Mouse (Mus musculus) CH12.LX (cell line): ENCODE measurements around the gene Gna15. TPM values are rescaled to one million over a fixed set of nuclear protein-coding genes. Genes with fewer than 3 reads are reported as not detected.
A peak's percentile ranks its signal among the peaks of the same experiment; 100 is the strongest.

Experiments
- DNase-seq: peaks from one replicate; pipeline ENCODE4 v3.0.0-alpha.2; 2013; ENCODE audit errors: extremely low read depth
- H3K27ac ChIP-seq: 2 replicates; pipeline ENCODE4 v1.5.1; 2012; ENCODE audit warnings: low read depth, mild to moderate bottlenecking, control low read depth, moderate library complexity; ENCODE audit not compliant: insufficient read depth
- H3K27me3 ChIP-seq: replicated peaks from 2 replicates; pipeline ENCODE3; 2012; ENCODE audit warnings: inconsistent platforms
- H3K36me3 ChIP-seq, 2 experiments: replicated peaks in 1 of 2; 2 replicates each; pipeline versions ENCODE3 to v1.6.1; 2012; ENCODE audit warnings: inconsistent platforms in 1 of 2, low read length in 1 of 2, mild to moderate bottlenecking in 1 of 2, mixed read lengths in 1 of 2, moderate library complexity in 1 of 2; ENCODE audit not compliant: control insufficient read depth in 1 of 2, insufficient read depth in 1 of 2
- H3K4me1 ChIP-seq, 2 experiments: 2 replicates each; pipeline ENCODE4 v1.6.1; 2012; ENCODE audit warnings: inconsistent platforms in 1 of 2, moderate library complexity in 1 of 2; ENCODE audit not compliant: insufficient read depth in 2 of 2, control insufficient read depth in 1 of 2
- H3K4me2 ChIP-seq: 2 replicates; pipeline ENCODE4 v1.6.1; 2012; ENCODE audit warnings: low read depth, mild to moderate bottlenecking, control low read depth; ENCODE audit not compliant: poor library complexity, insufficient read depth, severe bottlenecking
- H3K4me3 ChIP-seq, 3 experiments: fragments of 150-350 bp in 1 of 3; sonication (generic) in 1 of 3; replicated peaks in 1 of 3; 2 replicates each; pipeline versions ENCODE3 to v1.5.1; 2011 to 2012; ENCODE audit warnings: low read depth in 2 of 3, low read length in 2 of 3, mild to moderate bottlenecking in 2 of 3, moderate library complexity in 2 of 3, control low read depth in 1 of 3, improper control_type of control experiment in 1 of 3, inconsistent platforms in 1 of 3, mixed read lengths in 1 of 3; ENCODE audit not compliant: poor library complexity in 1 of 3
- H3K79me2 ChIP-seq: replicated peaks from 2 replicates; pipeline ENCODE4 v1.6.1; 2012; ENCODE audit warnings: mild to moderate bottlenecking, moderate library complexity; ENCODE audit not compliant: control insufficient read depth, poor library complexity, insufficient read depth, severe bottlenecking; ENCODE audit errors: extremely low read depth
- H3K9ac ChIP-seq: 2 replicates; pipeline ENCODE4 v1.6.1; 2012; ENCODE audit warnings: low read depth, mild to moderate bottlenecking, control low read depth, moderate library complexity; ENCODE audit not compliant: insufficient read depth
- H3K9me3 ChIP-seq: replicated peaks from 2 replicates; pipeline ENCODE3; 2012; ENCODE audit warnings: low read length, inconsistent platforms, mixed read lengths
- BHLHE40 ChIP-seq: IDR thresholded peaks from 2 replicates; pipeline ENCODE4 v1.6.1; 2011; ENCODE audit warnings: mild to moderate bottlenecking, low read depth, low read length, improper control_type of control experiment
- CHD1 ChIP-seq: IDR thresholded peaks from 2 replicates; pipeline ENCODE4 v1.6.1; 2012; ENCODE audit warnings: low read depth, low read length, improper control_type of control experiment, inconsistent platforms
- CHD2 ChIP-seq: IDR thresholded peaks from 2 replicates; pipeline ENCODE4 v1.6.1; 2011; ENCODE audit warnings: low read length, improper control_type of control experiment
- E2F4 ChIP-seq: IDR thresholded peaks from 2 replicates; pipeline ENCODE4 v1.6.1; 2011; ENCODE audit warnings: low read depth, low read length, improper control_type of control experiment; ENCODE audit not compliant: insufficient replicate concordance
- EP300 ChIP-seq: IDR thresholded peaks from 2 replicates; pipeline ENCODE4 v1.6.1; 2011; ENCODE audit warnings: low read length, improper control_type of control experiment
- ETS1 ChIP-seq: conservative IDR thresholded peaks from 2 replicates; pipeline ENCODE4 v1.6.1; 2012; ENCODE audit warnings: low read depth, mild to moderate bottlenecking, inconsistent platforms, low read length, improper control_type of control experiment, moderate library complexity
- GABPA ChIP-seq: IDR thresholded peaks from 2 replicates; pipeline ENCODE4 v1.6.1; 2012; ENCODE audit warnings: low read depth, low read length, improper control_type of control experiment, inconsistent platforms; ENCODE audit not compliant: insufficient replicate concordance
- HCFC1 ChIP-seq: IDR thresholded peaks from 2 replicates; pipeline ENCODE4 v1.6.1; 2012; ENCODE audit warnings: low read depth, mild to moderate bottlenecking, inconsistent platforms, low read length, improper control_type of control experiment
- IRF4 ChIP-seq: IDR thresholded peaks from 2 replicates; pipeline ENCODE4 v1.6.1; 2014; ENCODE audit warnings: low read depth, mild to moderate bottlenecking, inconsistent platforms, low read length, improper control_type of control experiment
- JUN ChIP-seq: IDR thresholded peaks from 2 replicates; pipeline ENCODE4 v1.6.1; 2011; ENCODE audit warnings: low read depth, mild to moderate bottlenecking, low read length, improper control_type of control experiment, moderate library complexity; ENCODE audit not compliant: insufficient read depth
- MAFK ChIP-seq: IDR thresholded peaks from 2 replicates; pipeline ENCODE4 v1.6.1; 2011; ENCODE audit warnings: low read length, improper control_type of control experiment; ENCODE audit not compliant: insufficient replicate concordance
- MAX ChIP-seq: IDR thresholded peaks from 2 replicates; pipeline ENCODE4 v1.6.1; 2011; ENCODE audit warnings: low read length, improper control_type of control experiment
- MAZ ChIP-seq: IDR thresholded peaks from 2 replicates; pipeline ENCODE4 v1.6.1; 2012; ENCODE audit warnings: low read depth, mild to moderate bottlenecking, inconsistent platforms, low read length, improper control_type of control experiment, moderate library complexity
- MEF2A ChIP-seq: IDR thresholded peaks from 2 replicates; pipeline ENCODE4 v1.6.1; 2014; ENCODE audit warnings: low read depth, mild to moderate bottlenecking, inconsistent platforms, low read length, improper control_type of control experiment, borderline replicate concordance
- PAX5 ChIP-seq: IDR thresholded peaks from 2 replicates; pipeline ENCODE4 v1.6.1; 2012; ENCODE audit warnings: low read length, inconsistent platforms, mixed read lengths
- POLR2A ChIP-seq: IDR thresholded peaks from 2 replicates; pipeline ENCODE4 v1.6.1; 2011; ENCODE audit warnings: low read depth, mild to moderate bottlenecking, improper control_type of control experiment, low read length
- POLR2AphosphoS2 ChIP-seq: IDR thresholded peaks from 2 replicates; pipeline ENCODE4 v1.6.1; 2011; ENCODE audit warnings: low read depth, low read length, improper control_type of control experiment
- RCOR1 ChIP-seq: conservative IDR thresholded peaks from 2 replicates; pipeline ENCODE4 v1.6.1; 2012; ENCODE audit warnings: low read depth, mild to moderate bottlenecking, inconsistent platforms, low read length, improper control_type of control experiment
- SIN3A ChIP-seq: IDR thresholded peaks from 2 replicates; pipeline ENCODE4 v1.6.1; 2012; ENCODE audit warnings: low read length, improper control_type of control experiment, inconsistent platforms
- SMC3 ChIP-seq: IDR thresholded peaks from 2 replicates; pipeline ENCODE4 v1.6.1; 2011; ENCODE audit warnings: low read depth, low read length, improper control_type of control experiment
- TBP ChIP-seq: conservative IDR thresholded peaks from 2 replicates; pipeline ENCODE4 v1.6.1; 2011; ENCODE audit warnings: low read depth, low read length, improper control_type of control experiment
- TCF12 ChIP-seq: IDR thresholded peaks from 2 replicates; pipeline ENCODE4 v1.6.1; 2014; ENCODE audit warnings: low read depth, mild to moderate bottlenecking, inconsistent platforms, low read length, improper control_type of control experiment
- UBTF ChIP-seq: IDR thresholded peaks from 2 replicates; pipeline ENCODE4 v1.6.1; 2012; ENCODE audit warnings: low read depth, mild to moderate bottlenecking, inconsistent platforms, low read length, improper control_type of control experiment, moderate library complexity
- USF1 ChIP-seq: IDR thresholded peaks from 2 replicates; pipeline ENCODE4 v1.6.1; 2014; ENCODE audit warnings: low read depth, mild to moderate bottlenecking, inconsistent platforms, low read length, improper control_type of control experiment
- USF2 ChIP-seq: conservative IDR thresholded peaks from 2 replicates; pipeline ENCODE4 v1.6.1; 2011; ENCODE audit warnings: low read depth, low read length, improper control_type of control experiment
- ZC3H11A ChIP-seq: IDR thresholded peaks from 2 replicates; pipeline ENCODE4 v1.6.1; 2012; ENCODE audit warnings: low read depth, mild to moderate bottlenecking, inconsistent platforms, low read length, improper control_type of control experiment
- ZKSCAN1 ChIP-seq: IDR thresholded peaks from 2 replicates; pipeline ENCODE4 v1.6.1; 2012; ENCODE audit warnings: low read depth, inconsistent platforms, low read length, improper control_type of control experiment, borderline replicate concordance
- ZMIZ1 ChIP-seq: IDR thresholded peaks from 2 replicates; pipeline ENCODE4 v1.6.1; 2012; ENCODE audit warnings: low read depth, mild to moderate bottlenecking, inconsistent platforms, low read length, improper control_type of control experiment
- ZNF384 ChIP-seq: IDR thresholded peaks from 2 replicates; pipeline ENCODE4 v1.6.1; 2012; ENCODE audit warnings: low read depth, low read length, improper control_type of control experiment, inconsistent platforms
- dilution Hi-C: fragments of 300-500 bp; cut with MboI; formaldehyde crosslinking; loops from 2 replicates; pipeline ENCODE4 v1.14.3; 2020; ENCODE audit warnings: low sequenced_read_pairs; ENCODE audit not compliant: extremely low pct_unique_long_range_greater_than_20kb, extremely low pct_ligation_motif_present
- in situ Hi-C: fragments of 300-500 bp; cut with MboI; formaldehyde crosslinking; loops from 3 replicates; pipeline ENCODE4 v1.14.3; 2019; ENCODE audit warnings: low sequenced_read_pairs, low pct_ligation_motif_present, low pct_unique_long_range_greater_than_20kb, mixed read lengths
- polyA plus RNA-seq: library from polyadenylated mRNA; unstranded; fragments of >175 nt; gene quantifications from 2 replicates; pipeline ENCODE4 v1.2.1, GENCODE M21; 2012; ENCODE audit warnings: low read depth; ENCODE audit not compliant: insufficient read length
- total RNA-seq, 2 experiments: library from RNA; depleted of rRNA; stranded (reverse); fragments of 300-350 nt in 1 of 2; fragments of >200 nt in 1 of 2; gene quantifications; 2 replicates each; pipeline ENCODE4 v1.2.3; 2012 to 2014

The Gna15 gene
- total and polyA plus RNA-seq, 3 experiments: 5.2 to 10.0 (median 5.2) TPM

- H3K9ac ChIP-seq: no peak overlapping the region
- no peak for TF ChIP-seq RCOR1
- no peak for TF ChIP-seq PAX5
- no peak for TF ChIP-seq IRF4
- no peak for TF ChIP-seq CHD1
- no peak for TF ChIP-seq TBP
- no peak for TF ChIP-seq MEF2A
- no peak for TF ChIP-seq MAZ
- no peak for TF ChIP-seq HCFC1
- no peak for TF ChIP-seq BHLHE40
- no peak for TF ChIP-seq POLR2A
- TF ChIP-seq SMC3: no peak
- TF ChIP-seq ZC3H11A: no peak
- TF ChIP-seq GABPA: no peak
- TF ChIP-seq UBTF: no peak
- TF ChIP-seq CHD2: no peak
- no peak for TF ChIP-seq E2F4
- no peak for TF ChIP-seq ZNF384
- TF ChIP-seq EP300: no peak
- no peak for TF ChIP-seq ZMIZ1
- no peaks in the 10 kb centered on the region for H3K79me2 ChIP-seq
- H3K27ac ChIP-seq: no peak overlapping the region
- H3K4me3 ChIP-seq: peak overlapping the region; percentile 42 to 49 (median 48)
- dilution Hi-C loops (no loop called here), in situ Hi-C loops (no loop called here)
- no peaks in the 10 kb centered on the region for H3K9me3 ChIP-seq
- H3K27me3 ChIP-seq: peaks cover 4% of the 10 kb centered on the region
- DNase-seq: no peak
- H3K4me2 ChIP-seq: peak overlapping the region; percentile 54
- H3K36me3 ChIP-seq: peaks cover 0 to 4% of the 10 kb centered on the region in 2 experiments
- H3K4me1 ChIP-seq: peaks cover 19 to 50% of the 10 kb centered on the region in 2 experiments
Observed at GRCm38 (mm10) chr10:81523142-81523541, 883 bp downstream of the Gna15 start.

GRCm38 (mm10) chr10:81519978-81520365 lies 4.1 kb downstream of the Gna15 start:
- no peak overlapping the region for H3K9ac ChIP-seq
- H3K36me3 ChIP-seq: no peaks in the 10 kb centered on the region
- H3K79me2 ChIP-seq: no peaks in the 10 kb centered on the region
- peaks cover 33 to 62% of the 10 kb centered on the region in 2 experiments for H3K4me1 ChIP-seq
- no peak for TF ChIP-seq MAFK
- no peak for TF ChIP-seq MAX
- TF ChIP-seq HCFC1: no peak
- TF ChIP-seq CHD2: no peak
- no peak for TF ChIP-seq GABPA
- TF ChIP-seq RCOR1: no peak
- TF ChIP-seq EP300: no peak
- TF ChIP-seq USF1: no peak
- no peak for TF ChIP-seq ETS1
- TF ChIP-seq ZKSCAN1: no peak
- no peak for TF ChIP-seq CHD1
- TF ChIP-seq TCF12: no peak
- TF ChIP-seq BHLHE40: no peak
- TF ChIP-seq POLR2AphosphoS2: no peak
- no peak for TF ChIP-seq USF2
- no peak for TF ChIP-seq JUN
- no peak for TF ChIP-seq SIN3A
- TF ChIP-seq UBTF: no peak
- TF ChIP-seq IRF4: no peak
- no peak for TF ChIP-seq TBP
- no peaks in the 10 kb centered on the region for H3K9me3 ChIP-seq
- peaks cover 4% of the 10 kb centered on the region for H3K27me3 ChIP-seq
- DNase-seq: no peak
- no peak overlapping the region for H3K27ac ChIP-seq
- dilution Hi-C loops: no loop called here
- H3K4me2 ChIP-seq: no peak overlapping the region
- no peak overlapping the region for H3K4me3 ChIP-seq
- in situ Hi-C loops: no loop called here
